Mouse (Mus musculus) neural tube, embryonic 14.5 days (tissue): Measurements from ENCODE around the gene Syap1. TPM values are rescaled to one million over a fixed set of nuclear protein-coding genes. Genes with fewer than 3 reads are reported as not detected.
"Not testable (repeated sequence)": the region's sequence is repeated elsewhere in the genome, so short reads cannot be mapped to it uniquely, and the experiment has no call there.

Source experiments
- ATAC-seq: fragments of 200-750 bp; cut with Nextera tagmentation; 2 replicates; pipeline ENCODE4 v1.8.0; 2017; ENCODE audit warnings: low read depth, mild to moderate bottlenecking, moderate TSS enrichment, moderate library complexity
- H3K27ac ChIP-seq: fragments of 300-500 bp; sonication (generic); 2 replicates; pipeline ENCODE4 v1.5.1; 2014; ENCODE audit warnings: low read depth, mild to moderate bottlenecking, control low read depth, low read length, moderate library complexity, mixed read lengths
- H3K27me3 ChIP-seq: fragments of 300-500 bp; sonication (generic); 2 replicates; pipeline ENCODE4 v1.6.1; 2014; ENCODE audit warnings: low read length; ENCODE audit not compliant: control insufficient read depth, insufficient read depth
- H3K36me3 ChIP-seq: fragments of 300-500 bp; sonication (generic); 2 replicates; pipeline ENCODE4 v1.6.1; 2014; ENCODE audit warnings: low read length, mixed read lengths; ENCODE audit not compliant: control insufficient read depth, insufficient read depth
- H3K4me1 ChIP-seq: fragments of 300-500 bp; sonication (generic); 2 replicates; pipeline ENCODE4 v1.6.1; 2014; ENCODE audit warnings: low read length; ENCODE audit not compliant: control insufficient read depth, insufficient read depth
- H3K4me2 ChIP-seq: fragments of 300-500 bp; sonication (generic); 2 replicates; pipeline ENCODE4 v1.6.1; 2014; ENCODE audit warnings: mild to moderate bottlenecking, low read depth, low read length, control low read depth
- H3K4me3 ChIP-seq: fragments of 300-500 bp; sonication (generic); 2 replicates; pipeline ENCODE4 v1.5.1; 2014; ENCODE audit warnings: low read depth, low read length, control low read depth, mixed read lengths
- H3K9ac ChIP-seq: fragments of 300-500 bp; sonication (generic); replicated peaks from 2 replicates; pipeline ENCODE4 v1.6.1; 2014; ENCODE audit warnings: low read depth, mild to moderate bottlenecking, control low read depth, low read length, mixed read lengths
- H3K9me3 ChIP-seq: fragments of 300-500 bp; sonication (generic); 2 replicates; pipeline ENCODE4 v1.6.1; 2016; ENCODE audit warnings: low read length; ENCODE audit not compliant: control insufficient read depth
- WGBS: fragments of 180-500 bp; shearing (Covaris S2); extraction: QIAGEN DNeasy Blood & Tissue Kit; methylation state at CpG from one replicate; pipeline ENCODE4 v1.1.7; 2014; 5-methylcytosine and 5-hydroxymethylcytosine counted together
- polyA plus RNA-seq: library from polyadenylated mRNA; unstranded; fragments of >200 nt; fragmentation: Nextera tagmentation; extraction: Ambion mirVana; gene quantifications from 2 replicates; pipeline ENCODE4 v1.2.1, GENCODE M21; 2014

Gene Syap1
- polyA plus RNA-seq, 1 experiment from 2014 or later = 34.6 TPM

DNA sequence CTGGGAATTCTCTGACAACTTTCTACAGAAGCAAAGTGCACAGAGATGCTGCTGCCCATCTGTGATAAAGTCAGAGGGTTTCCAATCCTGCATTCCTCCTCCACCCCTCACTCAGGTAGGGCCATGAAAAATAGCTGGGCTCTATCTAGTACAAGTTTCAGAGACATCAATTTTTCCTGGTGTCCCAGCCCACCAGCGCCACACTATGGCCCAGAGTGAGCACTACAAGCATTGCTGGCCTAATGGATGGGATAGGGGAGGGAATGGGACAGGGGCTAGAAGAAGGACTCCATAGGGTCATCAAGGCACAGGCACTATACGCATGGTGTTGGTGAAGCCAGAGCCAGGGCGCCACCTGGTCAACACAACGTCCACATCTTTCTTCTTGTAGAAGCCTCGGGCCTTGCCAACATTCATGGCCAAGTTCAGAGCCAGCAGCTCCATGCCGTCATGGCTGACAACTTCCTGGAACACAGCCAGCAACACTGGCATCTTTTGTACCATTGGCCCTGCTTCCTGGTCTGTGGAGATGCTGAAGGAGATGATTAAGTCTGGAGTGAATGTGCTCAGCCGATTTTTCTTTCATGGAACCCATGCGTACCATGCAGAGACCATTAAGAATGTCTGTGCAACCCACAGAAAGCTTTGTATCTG is 43.7 kb downstream of the Syap1 start:
- Histone ChIP-seq H3K36me3 (no peaks in the 10 kb centered on the region), H3K4me3 (no peak overlapping the region), H3K27ac (no peak overlapping the region), H3K9me3 (no peaks in the 10 kb centered on the region), H3K4me2 (no peak overlapping the region), H3K9ac (no peak overlapping the region), H3K27me3 (no peaks in the 10 kb centered on the region), H3K4me1 (no peaks in the 10 kb centered on the region)
- whole genome bisulfite sequencing = 72% methylated on average over 8 of the region's 8 CpGs
- ATAC-seq = no peak

DNA sequence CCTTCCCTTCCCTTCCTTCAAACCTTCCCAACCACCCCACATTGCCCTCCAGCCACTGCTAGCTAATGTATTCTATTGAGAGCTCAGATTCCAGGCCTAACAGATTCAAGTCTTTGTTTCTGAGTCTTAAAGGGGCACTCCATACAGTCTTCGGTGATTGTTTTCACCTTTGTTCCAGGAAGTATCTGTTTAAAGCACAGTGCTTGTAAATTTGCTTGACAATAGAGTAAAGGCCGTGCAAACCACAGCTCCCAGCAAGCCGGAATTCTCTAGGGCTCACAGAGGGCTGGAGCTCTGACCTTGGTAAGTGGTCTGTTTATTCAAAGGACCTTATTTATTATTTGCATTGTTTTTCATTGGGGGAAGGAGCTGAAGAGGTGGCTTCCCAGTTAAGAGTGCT is 56.1 kb downstream of the Syap1 start:
- Histone ChIP-seq H3K27ac (no peak overlapping the region), H3K9ac (no peak overlapping the region), H3K36me3 (no peaks in the 10 kb centered on the region), H3K9me3 (no peaks in the 10 kb centered on the region), H3K27me3 (no peaks in the 10 kb centered on the region), H3K4me1 (no peaks in the 10 kb centered on the region), H3K4me2 (no peak overlapping the region), H3K4me3 (no peak overlapping the region)
- 20% methylated on average over 3 of the region's 3 CpGs for WGBS
- no peak for ATAC-seq

DNA sequence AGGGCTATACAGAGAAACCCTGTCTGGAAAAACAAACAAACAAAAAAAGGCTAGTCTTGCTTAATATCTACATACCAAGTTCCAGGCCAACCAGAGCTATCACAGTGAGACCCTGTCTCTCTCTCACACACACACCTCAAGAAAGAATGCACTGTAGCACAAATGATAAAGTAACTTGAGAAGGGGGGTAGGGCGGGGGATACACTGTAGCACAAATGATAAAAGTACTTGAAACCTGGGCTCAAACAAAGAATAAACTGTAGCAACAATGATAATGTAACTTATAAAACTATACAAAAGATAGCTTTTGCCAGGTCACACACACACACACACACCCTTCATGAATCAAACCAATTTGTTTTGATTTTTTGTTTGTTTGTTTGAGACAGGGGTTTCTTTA is 56.7 kb downstream of the Syap1 start:
- no peak overlapping the region for H3K9ac ChIP-seq
- ATAC-seq = no peak
- H3K27me3 ChIP-seq = no peaks in the 10 kb centered on the region
- 58% methylated on average over 1 of the region's 1 CpGs for WGBS
- no peaks in the 10 kb centered on the region for H3K9me3 ChIP-seq
- H3K4me2 ChIP-seq = no peak overlapping the region
- H3K4me1 ChIP-seq = no peaks in the 10 kb centered on the region
- no peaks in the 10 kb centered on the region for H3K36me3 ChIP-seq
- H3K27ac ChIP-seq = no peak overlapping the region
- H3K4me3 ChIP-seq = no peak overlapping the region

DNA sequence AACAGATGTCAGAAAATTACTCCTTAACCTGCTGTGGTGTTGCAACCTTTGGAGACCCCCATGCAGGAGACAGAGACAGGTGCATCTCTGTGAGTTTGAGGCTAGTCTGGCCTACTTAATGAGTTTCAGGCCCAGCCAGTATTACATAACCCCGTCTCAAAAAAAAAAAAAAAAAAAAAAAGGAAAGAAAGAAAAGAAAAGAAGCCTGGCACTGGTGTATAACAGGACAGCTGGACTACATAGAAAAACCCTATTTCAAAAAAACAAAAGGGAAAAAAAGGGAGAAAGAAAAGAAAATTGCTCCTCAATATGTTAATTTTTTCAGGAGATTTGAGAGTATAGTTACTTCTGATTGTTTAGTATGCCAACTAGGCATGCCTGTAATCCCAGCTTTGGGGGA is 57.2 kb downstream of the Syap1 start:
- H3K9ac ChIP-seq = no peak overlapping the region
- no peaks in the 10 kb centered on the region for H3K4me1 ChIP-seq
- no peak overlapping the region for H3K4me3 ChIP-seq
- H3K4me2 ChIP-seq = no peak overlapping the region
- H3K27me3 ChIP-seq = no peaks in the 10 kb centered on the region
- ATAC-seq = no peak
- no peaks in the 10 kb centered on the region for H3K9me3 ChIP-seq
- H3K27ac ChIP-seq = no peak overlapping the region
- WGBS = 29% methylated on average over 1 of the region's 1 CpGs
- H3K36me3 ChIP-seq = no peaks in the 10 kb centered on the region

DNA sequence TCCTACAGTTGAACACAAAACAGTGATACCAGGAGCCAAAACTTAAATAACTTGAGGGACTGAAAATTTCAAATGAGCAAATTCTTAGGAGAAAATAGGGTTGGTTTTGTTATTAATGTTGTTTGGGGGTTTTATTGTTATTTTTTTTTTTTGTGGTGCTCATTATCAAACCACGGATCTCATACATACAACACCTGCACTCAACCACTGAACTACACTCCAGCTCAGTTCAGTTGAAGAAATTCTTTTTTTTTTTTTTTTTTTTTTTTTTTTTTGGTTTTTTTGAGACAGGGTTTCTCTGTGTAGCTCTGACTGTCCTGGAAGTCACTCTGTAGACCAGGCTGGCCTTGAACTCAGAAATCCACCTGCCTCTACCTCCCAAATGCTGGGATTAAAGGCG is 57.9 kb downstream of the Syap1 start:
- H3K9me3 ChIP-seq, H3K27ac ChIP-seq, H3K4me3 ChIP-seq, H3K4me1 ChIP-seq, H3K27me3 ChIP-seq, H3K4me2 ChIP-seq, ATAC-seq, H3K36me3 ChIP-seq, H3K9ac ChIP-seq: not testable (repeated sequence)
- 67% methylated on average over 2 of the region's 2 CpGs for WGBS

DNA sequence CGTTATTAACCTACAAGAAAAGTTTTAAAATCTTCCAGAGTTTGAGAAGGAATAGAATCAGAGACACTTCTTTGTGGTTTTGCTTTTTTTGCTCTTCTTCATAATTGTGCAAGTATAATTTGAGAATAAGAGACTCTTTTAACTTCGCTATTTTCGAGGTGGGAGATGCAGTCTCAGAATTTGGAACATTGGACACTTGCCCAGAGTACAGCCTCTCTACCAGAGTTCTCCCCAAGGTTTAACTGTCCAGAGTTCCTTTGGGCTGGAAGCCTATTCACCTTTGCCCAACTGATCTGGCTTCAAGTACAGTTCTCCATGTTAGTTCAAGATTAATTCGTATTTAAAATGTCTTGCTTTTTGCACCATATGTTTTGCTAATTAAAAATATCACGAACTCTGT is 58.5 kb downstream of the Syap1 start:
- Histone ChIP-seq H3K4me2 (peak overlapping the region; percentile 24; the same call in 1 of the 2 replicates), H3K9ac (no peak overlapping the region), H3K4me1 (no peaks in the 10 kb centered on the region), H3K27ac (no peak overlapping the region), H3K36me3 (no peaks in the 10 kb centered on the region), H3K9me3 (no peaks in the 10 kb centered on the region), H3K27me3 (no peaks in the 10 kb centered on the region), H3K4me3 (peak overlapping the region; percentile 42)
- 42% methylated on average over 5 of the region's 5 CpGs for WGBS
- no peak for ATAC-seq

DNA sequence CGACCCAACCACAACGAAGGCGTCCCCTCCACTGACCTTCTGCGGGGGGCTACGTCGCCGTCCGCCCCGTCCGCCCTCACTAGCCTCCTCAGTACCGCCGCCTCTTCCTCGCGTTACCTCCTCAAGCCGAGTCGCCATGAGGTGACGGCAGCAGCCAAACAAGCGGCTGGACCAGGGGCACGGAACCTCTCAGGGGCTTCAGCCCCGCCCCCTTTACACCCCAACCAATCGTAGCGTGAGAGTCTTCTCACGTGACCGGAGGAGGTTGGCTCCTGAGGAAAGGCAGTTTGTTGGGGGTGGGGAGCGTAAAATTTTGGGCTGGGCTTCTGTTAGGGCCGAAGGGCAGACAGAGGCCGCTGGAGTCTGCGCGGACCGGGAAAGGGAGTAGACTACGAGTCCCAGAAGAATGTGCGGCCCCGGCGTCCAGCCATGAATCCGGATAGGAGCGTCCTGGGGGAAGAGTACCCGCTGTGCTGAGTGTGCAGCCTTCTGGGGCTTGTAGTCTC is 59.0 kb downstream of the Syap1 start, which contains the start of gene Txlng:
Gene Txlng, minus strand, starts transcription at position 252 of the 506 bp plus-strand sequence.
- H3K36me3 ChIP-seq = no peaks in the 10 kb centered on the region
- no peak within 1 kb of the TSS for H3K27ac ChIP-seq
- H3K4me3 ChIP-seq = peak within 1 kb of the TSS; percentile 42
- no peaks in the 10 kb centered on the region for H3K4me1 ChIP-seq
- H3K4me2 ChIP-seq = peak within 1 kb of the TSS; percentile 75
- H3K9me3 ChIP-seq = no peaks in the 10 kb centered on the region
- H3K27me3 ChIP-seq = no peaks in the 10 kb centered on the region
- 9% methylated on average over 34 of the region's 37 CpGs for WGBS
- peak within 1 kb of the TSS; percentile 53 for H3K9ac ChIP-seq
- ATAC-seq = peak; percentile 98

DNA sequence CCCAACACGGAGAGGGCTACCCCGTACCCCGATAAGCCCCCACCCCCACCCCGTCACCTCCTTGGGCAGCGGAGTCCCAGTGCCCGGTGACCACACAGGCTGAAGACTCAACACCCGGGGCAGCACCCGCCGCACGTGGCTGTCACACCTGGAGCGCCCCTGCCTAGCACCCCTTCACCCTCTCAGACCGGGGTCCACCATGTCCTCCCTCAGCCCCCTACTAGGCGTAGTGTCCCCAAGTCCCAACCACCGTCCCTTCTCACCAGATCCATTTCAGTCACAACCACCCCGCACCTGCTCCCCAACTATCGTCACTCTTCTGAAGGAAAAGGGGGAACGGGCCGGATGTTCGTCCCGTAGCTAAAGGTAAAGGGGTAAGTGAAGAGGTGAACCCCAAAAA is 59.5 kb downstream of the Syap1 start:
- WGBS = 33% methylated on average over 13 of the region's 20 CpGs
- no peaks in the 10 kb centered on the region for H3K9me3 ChIP-seq

DNA sequence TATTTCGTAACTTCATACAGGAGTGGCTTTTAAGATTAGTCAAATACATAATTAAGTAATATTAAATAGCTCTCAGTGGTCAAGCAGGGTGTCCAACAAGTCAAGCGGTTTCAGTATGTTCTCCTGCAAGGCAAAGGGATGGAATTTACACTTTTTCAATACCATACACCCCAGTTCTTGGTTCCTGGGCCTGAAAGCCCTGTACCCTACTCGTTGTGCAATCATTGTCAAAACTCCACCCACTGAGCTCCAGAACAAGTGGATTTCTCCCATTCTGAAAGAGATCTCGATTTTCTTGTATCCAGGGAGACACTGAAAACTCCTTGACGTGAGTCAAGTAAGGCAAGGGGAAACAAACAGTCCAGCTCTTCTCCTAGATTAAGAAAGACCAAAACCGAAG is 60.2 kb downstream of the Syap1 start:
- Histone ChIP-seq H3K4me2 (peak overlapping the region; percentile 75), H3K36me3 (no peaks in the 10 kb centered on the region), H3K27me3 (no peaks in the 10 kb centered on the region), H3K27ac (no peak overlapping the region), H3K9me3 (no peaks in the 10 kb centered on the region), H3K9ac (no peak overlapping the region), H3K4me3 (peak overlapping the region; percentile 42), H3K4me1 (no peaks in the 10 kb centered on the region)
- WGBS = 43% methylated on average over 6 of the region's 6 CpGs
- ATAC-seq = no peak

More for the DNA sequence above, 59.5 kb downstream of the Syap1 start:
- Histone ChIP-seq H3K4me3 (peak overlapping the region; percentile 42), H3K9ac (peak overlapping the region; percentile 53), H3K36me3 (no peaks in the 10 kb centered on the region), H3K4me2 (peak overlapping the region; percentile 75), H3K4me1 (no peaks in the 10 kb centered on the region), H3K27ac (no peak overlapping the region), H3K27me3 (no peaks in the 10 kb centered on the region)
- peak; percentile 61 for ATAC-seq
